Mouse (Mus musculus): ENCODE measurements at regions not wholly inside any gene's neighbourhood (a gene's known extent, or its start where the extent isn't known, plus 50 kb on each side); places are given as distances from the start of the nearest gene placed in this dataset.

- Histone ChIP-seq H3K36me3 (ENCODE audit: control insufficient read depth in 1 of 2, insufficient read depth in 2 of 2, low read length in 2 of 2) (no peaks in the 10 kb centered on the region), H3K4me1 (ENCODE audit: control insufficient read depth in 1 of 2, insufficient read depth in 2 of 2, low read length in 2 of 2) (no peaks in the 10 kb centered on the region), H3K27me3 (ENCODE audit: control insufficient read depth in 1 of 2, insufficient read depth in 2 of 2, low read length in 2 of 2) (no peaks in the 10 kb centered on the region), H3K4me3 (ENCODE audit: control insufficient read depth in 1 of 2, insufficient read depth in 1 of 2, low read depth in 2 of 2, low read length in 2 of 2) (no peak overlapping the region), H3K79me2 (ENCODE audit: control insufficient read depth, insufficient read depth, low read length, poor library complexity) (no peaks in the 10 kb centered on the region), H3K9me3 (replicated peaks; ENCODE audit: insufficient read depth, low read length) (no peaks in the 10 kb centered on the region), H3K9ac (ENCODE audit: control insufficient read depth, low read depth, low read length, poor library complexity, severe bottlenecking) (no peak overlapping the region), H3K27ac (ENCODE audit: control insufficient read depth, low read depth, low read length) (no peak overlapping the region)
- no peak for DNase-seq (ENCODE audit: low read depth, low spot score)
- TF ChIP-seq RAD21 (IDR thresholded peaks at IDR 0.05; ENCODE audit: low read depth, low read length) = no peak
- TF ChIP-seq NELFE (IDR thresholded peaks at IDR 0.05; ENCODE audit: low read depth, low read length) = no peak
- no peak for TF ChIP-seq ETS1 (IDR thresholded peaks at IDR 0.05; ENCODE audit: low read depth, low read length)
- no peak for TF ChIP-seq UBTF (IDR thresholded peaks at IDR 0.05; ENCODE audit: borderline replicate concordance, insufficient read depth, low read depth, low read length)
- no peak for TF ChIP-seq ELF1 (IDR thresholded peaks at IDR 0.05; ENCODE audit: low read depth, low read length)
- TF ChIP-seq CTCF (IDR thresholded peaks at IDR 0.05 in 2 of 3, conservative IDR thresholded peaks at IDR 0.05 in 1 of 3; ENCODE audit: control insufficient read depth in 1 of 3, insufficient read depth in 1 of 3, low read depth in 2 of 3, low read length in 3 of 3, poor library complexity in 1 of 3, severe bottlenecking in 1 of 3) = no peak
- no peak for TF ChIP-seq ZKSCAN1 (IDR thresholded peaks at IDR 0.05; ENCODE audit: low read depth, low read length)
- no peak for TF ChIP-seq MAX (IDR thresholded peaks at IDR 0.05; ENCODE audit: low read length)
- no peak for TF ChIP-seq TCF12 (IDR thresholded peaks at IDR 0.05; ENCODE audit: low read depth, low read length)
- no peak for TF ChIP-seq CHD1 (IDR thresholded peaks at IDR 0.05; ENCODE audit: low read depth, low read length)
- TF ChIP-seq ZMIZ1 (IDR thresholded peaks at IDR 0.05; ENCODE audit: low read depth, low read length) = no peak
- TF ChIP-seq JUND (IDR thresholded peaks at IDR 0.05; ENCODE audit: low read depth, low read length) = no peak
Measured at GRCm38 (mm10) chr8:35053444-35053843, 712.1 kb upstream of the Gm19410 start.

GRCm38 (mm10) chr8:35061048-35061447, 704.5 kb upstream of the Gm19410 start:
- TF ChIP-seq RAD21 (IDR thresholded peaks at IDR 0.05; ENCODE audit: low read depth, low read length) = no peak
- TF ChIP-seq MAFK (IDR thresholded peaks at IDR 0.05; ENCODE audit: borderline replicate concordance, low read depth, low read length) = no peak
- no peak for TF ChIP-seq JUND (IDR thresholded peaks at IDR 0.05; ENCODE audit: low read depth, low read length)
- no peak for TF ChIP-seq NRF1 (IDR thresholded peaks at IDR 0.05; ENCODE audit: insufficient read depth, low read depth, low read length, poor library complexity, severe bottlenecking)
- TF ChIP-seq CTCF (IDR thresholded peaks at IDR 0.05 in 2 of 3, conservative IDR thresholded peaks at IDR 0.05 in 1 of 3; ENCODE audit: control insufficient read depth in 1 of 3, insufficient read depth in 1 of 3, low read depth in 2 of 3, low read length in 3 of 3, poor library complexity in 1 of 3, severe bottlenecking in 1 of 3) = no peak
- TF ChIP-seq BHLHE40 (IDR thresholded peaks at IDR 0.05; ENCODE audit: borderline replicate concordance, low read depth, low read length) = no peak
- TF ChIP-seq SIN3A (IDR thresholded peaks at IDR 0.05; ENCODE audit: low read length) = no peak
- Histone ChIP-seq H3K79me2 (ENCODE audit: control insufficient read depth, insufficient read depth, low read length, poor library complexity) (no peaks in the 10 kb centered on the region), H3K36me3 (ENCODE audit: control insufficient read depth in 1 of 2, insufficient read depth in 2 of 2, low read length in 2 of 2) (no peaks in the 10 kb centered on the region)

More at GRCm38 (mm10) chr8:35061048-35061447, 704.5 kb upstream of the Gm19410 start:
- Histone ChIP-seq H3K4me1 (ENCODE audit: control insufficient read depth in 1 of 2, insufficient read depth in 2 of 2, low read length in 2 of 2) (no peaks in the 10 kb centered on the region), H3K27ac (ENCODE audit: control insufficient read depth, low read depth, low read length) (no peak overlapping the region), H3K9ac (ENCODE audit: control insufficient read depth, low read depth, low read length, poor library complexity, severe bottlenecking) (no peak overlapping the region), H3K9me3 (replicated peaks; ENCODE audit: insufficient read depth, low read length) (no peaks in the 10 kb centered on the region), H3K4me3 (ENCODE audit: control insufficient read depth in 1 of 2, insufficient read depth in 1 of 2, low read depth in 2 of 2, low read length in 2 of 2) (no peak overlapping the region), H3K27me3 (ENCODE audit: control insufficient read depth in 1 of 2, insufficient read depth in 2 of 2, low read length in 2 of 2) (no peaks in the 10 kb centered on the region)
- no peak for DNase-seq (ENCODE audit: low read depth, low spot score)
